Mouse (Mus musculus) liver, postnatal 0 days (tissue): ENCODE measurements around the gene Oas1d.

ENCODE experiments used
- CTCF ChIP-seq: sonication (generic); IDR thresholded peaks from 2 replicates; pipeline ENCODE4 v1.5.1; 2016; ENCODE audit warnings: antibody characterized with exemption, low read depth
- EP300 ChIP-seq: IDR thresholded peaks from 2 replicates; pipeline ENCODE4 v1.6.1; 2016; ENCODE audit warnings: antibody characterized with exemption, low read depth, mild to moderate bottlenecking

DNA sequence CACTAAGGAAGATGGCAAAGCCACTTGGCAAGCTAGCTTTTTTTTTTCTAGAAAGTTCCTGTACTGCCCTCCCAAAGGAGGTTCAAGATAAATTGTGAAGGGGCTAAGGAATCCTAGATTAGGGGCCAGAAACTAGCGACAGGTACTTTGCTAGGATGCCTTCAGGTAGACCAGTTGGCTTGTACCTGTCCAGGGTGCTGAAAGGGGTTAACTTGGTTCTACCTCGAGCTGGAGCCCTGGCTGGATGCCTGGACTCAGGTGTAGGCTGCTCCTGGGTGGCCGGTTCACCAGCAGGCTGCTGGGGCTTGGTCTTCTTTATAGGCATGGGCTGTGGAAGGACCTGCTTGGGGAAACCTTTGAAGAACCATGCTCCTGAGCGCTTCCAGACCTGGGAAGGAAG, 46.7 kb downstream of the Oas1d start:
- no peak for TF ChIP-seq CTCF
- no peak for TF ChIP-seq EP300
